Mouse (Mus musculus) myocyte (in vitro differentiated cells): ENCODE data around the gene Hist1h4a. TPM values are rescaled to one million over a fixed set of nuclear protein-coding genes. Genes with fewer than 3 reads are reported as not detected.

Experiments used
- H3K27me3 ChIP-seq: one replicate; pipeline ENCODE4 v1.6.1; 2011; ENCODE audit not compliant: control insufficient read depth, insufficient read depth, insufficient read length
- H3K36me3 ChIP-seq: one replicate; pipeline ENCODE4 v1.6.1; 2011; ENCODE audit not compliant: control insufficient read depth, insufficient read depth
- H3K4me2 ChIP-seq: one replicate; pipeline ENCODE4 v1.6.1; 2011; ENCODE audit warnings: low read depth, control low read depth
- H3K4me3 ChIP-seq: one replicate; pipeline ENCODE4 v1.5.1; 2011; ENCODE audit warnings: mild to moderate bottlenecking, control low read depth, moderate library complexity
- H3K79me2 ChIP-seq: one replicate; pipeline ENCODE4 v1.6.1; 2011; ENCODE audit not compliant: control insufficient read depth, insufficient read depth
- H3ac ChIP-seq: one replicate; pipeline ENCODE4 v1.6.1; 2011; ENCODE audit not compliant: control insufficient read depth, insufficient read length
- CEBPB ChIP-seq: IDR thresholded peaks from 2 replicates; pipeline ENCODE4 v1.6.1; 2011; ENCODE audit warnings: mild to moderate bottlenecking, moderate library complexity; ENCODE audit not compliant: poor library complexity, insufficient read depth, severe bottlenecking
- E2F4 ChIP-seq: IDR thresholded peaks from one replicate; pipeline ENCODE4 v1.6.1; 2011; ENCODE audit warnings: mild to moderate bottlenecking, control low read depth, moderate library complexity; ENCODE audit not compliant: insufficient read depth
- MAX ChIP-seq: IDR thresholded peaks from one replicate; pipeline ENCODE4 v1.6.1; 2011; ENCODE audit warnings: low read depth, mild to moderate bottlenecking, control low read depth
- MYOD1 ChIP-seq, 3 experiments: IDR thresholded peaks; one replicate each; pipeline ENCODE4 v1.6.1; 2011; ENCODE audit warnings: control low read depth in 2 of 3, low read depth in 2 of 3, mild to moderate bottlenecking in 2 of 3, moderate library complexity in 1 of 3; ENCODE audit not compliant: insufficient read length in 2 of 3, control insufficient read depth in 1 of 3
- MYOG ChIP-seq, 3 experiments: IDR thresholded peaks; one replicate each; pipeline ENCODE4 v1.6.1; 2011; ENCODE audit warnings: control low read depth in 2 of 3, low read depth in 2 of 3, mild to moderate bottlenecking in 2 of 3; ENCODE audit not compliant: insufficient read length in 2 of 3, control insufficient read depth in 1 of 3, insufficient read depth in 1 of 3
- POLR2A ChIP-seq: IDR thresholded peaks from one replicate; pipeline ENCODE4 v1.6.1; 2011; ENCODE audit warnings: low read depth, mild to moderate bottlenecking, control low read depth, moderate library complexity; ENCODE audit not compliant: insufficient read length
- POLR2AphosphoS2 ChIP-seq: IDR thresholded peaks from one replicate; pipeline ENCODE4 v1.6.1; 2011; ENCODE audit warnings: low read depth, control low read depth; ENCODE audit not compliant: insufficient read length
- REST ChIP-seq: IDR thresholded peaks from one replicate; pipeline ENCODE4 v1.6.1; 2011; ENCODE audit warnings: mild to moderate bottlenecking, control low read depth, moderate library complexity; ENCODE audit not compliant: insufficient read depth, insufficient read length
- SRF ChIP-seq: IDR thresholded peaks from one replicate; pipeline ENCODE4 v1.6.1; 2011; ENCODE audit warnings: low read depth; ENCODE audit not compliant: control insufficient read depth, insufficient read length
- TCF12 ChIP-seq: IDR thresholded peaks from one replicate; pipeline ENCODE4 v1.6.1; 2011; ENCODE audit warnings: mild to moderate bottlenecking, control low read depth; ENCODE audit not compliant: poor library complexity, insufficient read depth, severe bottlenecking
- TCF3 ChIP-seq: IDR thresholded peaks from one replicate; pipeline ENCODE4 v1.6.1; 2011; ENCODE audit warnings: low read depth, control low read depth; ENCODE audit not compliant: insufficient read length
- USF1 ChIP-seq: IDR thresholded peaks from one replicate; pipeline ENCODE4 v1.6.1; 2011; ENCODE audit warnings: low read depth, mild to moderate bottlenecking, control low read depth, moderate library complexity
- polyA plus RNA-seq: library from polyadenylated mRNA; unstranded; fragments of >200 nt; fragmentation: generic; extraction: Trizol; gene quantifications from one replicate; pipeline ENCODE4 v1.2.1, GENCODE M21; 2012; ENCODE audit warnings: missing spikeins

Gene Hist1h4a
- polyA plus RNA-seq, 1 experiment = 4.2 TPM

DNA sequence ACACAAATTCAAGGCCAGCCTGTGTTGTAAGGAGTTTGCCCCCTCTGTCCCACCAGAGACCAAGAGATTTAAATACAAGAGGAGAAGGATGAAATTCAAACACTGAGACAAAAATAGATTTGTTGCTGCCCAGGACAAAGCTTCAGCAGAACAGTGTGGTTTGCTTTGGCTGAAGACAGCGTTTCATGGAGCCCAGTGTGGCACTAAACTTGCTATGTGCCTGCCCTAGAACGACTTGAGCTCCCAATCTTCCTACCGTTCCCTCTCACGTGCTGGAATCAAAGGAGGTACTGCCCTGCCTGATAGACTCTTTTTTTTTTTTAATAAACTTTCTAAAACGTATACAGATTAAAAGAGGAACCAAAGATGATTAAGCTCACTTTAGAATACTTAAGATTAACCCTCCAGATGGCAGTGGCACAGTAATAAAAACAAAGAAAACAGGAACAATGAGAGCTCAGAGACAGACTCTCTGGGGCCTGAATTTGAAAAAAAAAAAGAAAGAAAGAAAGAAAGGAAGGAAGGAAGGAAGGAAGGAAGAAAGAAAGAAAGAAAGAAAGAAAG, 7.9 kb upstream of the Hist1h4a start:
- H3K36me3 ChIP-seq = no peaks in the 10 kb centered on the region
- H3K79me2 ChIP-seq = no peaks in the 10 kb centered on the region
- TF ChIP-seq POLR2AphosphoS2 (no peak), E2F4 (no peak), MYOD1 (IDR thresholded peaks at IDR 0.05; ENCODE audit: control insufficient read depth in 1 of 3, insufficient read length in 2 of 3, low read depth in 2 of 3) (no peak), REST (no peak), USF1 (no peak), SRF (no peak), MAX (no peak), TCF12 (no peak), TCF3 (no peak), POLR2A (no peak)
- H3K27me3 ChIP-seq = no peaks in the 10 kb centered on the region
- H3K4me2 ChIP-seq = no peak overlapping the region
- no peak overlapping the region for H3ac ChIP-seq
- no peak overlapping the region for H3K4me3 ChIP-seq

DNA sequence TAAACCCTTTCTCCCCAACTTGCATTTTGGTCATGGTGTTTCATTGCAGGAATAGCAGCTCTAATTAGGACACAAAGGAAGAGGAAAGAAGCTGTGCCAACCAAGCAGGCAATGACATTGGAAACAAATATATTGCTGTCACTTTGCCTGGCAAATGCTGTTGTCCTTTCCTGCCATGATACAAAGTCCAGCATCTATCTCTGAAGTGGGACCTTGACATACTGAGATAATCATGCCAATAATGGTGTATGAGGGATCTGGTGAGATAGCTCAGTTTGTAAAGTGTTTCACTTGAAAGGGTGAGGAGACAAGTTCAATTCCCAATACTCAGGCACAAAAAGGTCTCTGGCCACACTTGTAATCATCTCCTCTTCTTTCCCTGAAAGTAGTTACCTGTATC, 5.7 kb upstream of the Hist1h4a start:
- no peak overlapping the region for H3ac ChIP-seq
- H3K4me2 ChIP-seq = no peak overlapping the region
- H3K27me3 ChIP-seq = no peaks in the 10 kb centered on the region
- H3K4me3 ChIP-seq = no peak overlapping the region
- no peaks in the 10 kb centered on the region for H3K36me3 ChIP-seq
- no peaks in the 10 kb centered on the region for H3K79me2 ChIP-seq
- TF ChIP-seq POLR2AphosphoS2 (no peak), CEBPB (no peak), POLR2A (no peak), E2F4 (no peak), MAX (no peak), MYOD1 (IDR thresholded peaks at IDR 0.05; ENCODE audit: control insufficient read depth in 1 of 3, insufficient read length in 2 of 3, low read depth in 2 of 3) (no peak), TCF3 (no peak), USF1 (no peak), MYOG (IDR thresholded peaks at IDR 0.05; ENCODE audit: control insufficient read depth in 1 of 3, insufficient read depth in 1 of 3, insufficient read length in 2 of 3, low read depth in 2 of 3) (no peak), SRF (no peak), TCF12 (no peak), REST (no peak)

DNA sequence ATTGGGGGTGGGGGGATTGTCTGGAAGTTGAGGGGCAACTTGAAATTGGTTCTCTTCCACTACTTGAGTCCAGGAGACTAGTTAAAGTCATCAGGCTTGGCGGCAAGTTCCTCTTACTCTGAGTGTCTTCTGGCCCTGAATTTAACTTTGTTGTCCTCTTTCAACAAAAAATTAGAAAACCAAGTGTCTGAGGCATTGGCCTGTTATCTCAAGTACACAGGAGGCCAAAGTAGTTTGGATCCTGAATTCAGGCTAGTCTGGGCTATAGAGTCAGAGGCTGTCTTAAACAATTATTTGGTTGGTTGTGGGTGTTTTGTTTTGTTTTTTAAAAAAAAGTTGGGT, 4.1 kb upstream of the Hist1h4a start:
- H3K4me3 ChIP-seq = peak overlapping the region; percentile 29
- no peak overlapping the region for H3K4me2 ChIP-seq
- H3K79me2 ChIP-seq = no peaks in the 10 kb centered on the region
- no peak for TF ChIP-seq CEBPB
- TF ChIP-seq MAX = no peak
- no peak for TF ChIP-seq POLR2AphosphoS2
- no peak for TF ChIP-seq MYOD1 (IDR thresholded peaks at IDR 0.05; ENCODE audit: control insufficient read depth in 1 of 3, insufficient read length in 2 of 3, low read depth in 2 of 3)
- no peak for TF ChIP-seq USF1
- no peak for TF ChIP-seq TCF3
- no peak for TF ChIP-seq E2F4
- TF ChIP-seq POLR2A = no peak
- TF ChIP-seq REST = no peak
- TF ChIP-seq TCF12 = no peak
- TF ChIP-seq MYOG (IDR thresholded peaks at IDR 0.05; ENCODE audit: control insufficient read depth in 1 of 3, insufficient read depth in 1 of 3, insufficient read length in 2 of 3, low read depth in 2 of 3) = no peak
- TF ChIP-seq SRF = no peak
- H3K27me3 ChIP-seq = no peaks in the 10 kb centered on the region
- H3K36me3 ChIP-seq = no peaks in the 10 kb centered on the region
- H3ac ChIP-seq = no peak overlapping the region

DNA sequence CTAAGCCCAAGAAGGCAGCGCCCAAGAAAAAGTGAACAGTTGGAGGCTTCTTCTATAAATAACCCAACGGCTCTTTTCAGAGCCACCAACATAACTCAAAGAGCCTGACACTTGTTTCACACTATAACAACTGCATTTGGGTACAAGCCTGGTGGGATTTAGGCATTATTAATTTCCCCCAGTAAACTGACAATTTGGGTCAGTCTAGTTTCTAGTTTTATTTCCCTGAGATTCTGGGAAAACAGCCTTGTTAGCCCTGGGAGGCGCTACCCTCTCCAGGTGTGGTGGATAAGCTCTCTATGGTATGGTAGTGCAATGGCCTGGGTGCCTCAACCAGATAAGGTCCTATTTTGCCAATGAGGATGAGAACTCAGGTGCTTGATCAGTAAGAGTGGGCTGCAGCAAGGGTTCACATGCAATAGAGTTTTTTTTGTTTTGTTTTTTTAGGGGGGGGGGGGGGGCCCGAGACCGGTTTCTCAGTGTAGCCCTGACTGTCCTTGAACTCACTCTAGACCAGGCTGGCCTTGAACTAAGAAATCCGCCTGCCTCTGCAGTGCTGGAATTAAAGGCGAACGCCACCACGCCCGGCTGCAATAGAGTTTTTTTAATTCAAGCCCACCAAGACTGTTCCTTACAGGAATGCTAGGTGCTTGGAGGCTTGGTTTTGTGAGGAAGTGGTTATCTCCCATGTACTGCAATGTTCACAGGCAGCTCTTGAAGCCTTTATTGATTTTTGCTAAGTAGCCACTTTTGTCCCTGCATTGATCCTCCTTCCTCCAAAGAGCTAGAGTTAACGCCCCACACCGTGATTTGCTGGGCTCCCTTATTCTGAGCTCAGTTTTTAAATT, 3.5 kb upstream of the Hist1h4a start:
- TF ChIP-seq MYOG (IDR thresholded peaks at IDR 0.05; ENCODE audit: control insufficient read depth in 1 of 3, insufficient read depth in 1 of 3, insufficient read length in 2 of 3, low read depth in 2 of 3) = no peak
- TF ChIP-seq TCF12 = no peak
- no peak for TF ChIP-seq SRF
- no peak for TF ChIP-seq CEBPB
- TF ChIP-seq POLR2AphosphoS2 = peak; percentile 67
- no peak for TF ChIP-seq TCF3
- no peak for TF ChIP-seq USF1
- no peak for TF ChIP-seq MAX
- no peak for TF ChIP-seq REST
- TF ChIP-seq E2F4 = no peak
- TF ChIP-seq POLR2A = peak; percentile 6
- no peak for TF ChIP-seq MYOD1 (IDR thresholded peaks at IDR 0.05; ENCODE audit: control insufficient read depth in 1 of 3, insufficient read length in 2 of 3, low read depth in 2 of 3)
- Histone ChIP-seq H3K4me2 (peak overlapping the region; percentile 100), H3K36me3 (no peaks in the 10 kb centered on the region), H3K79me2 (no peaks in the 10 kb centered on the region), H3K27me3 (no peaks in the 10 kb centered on the region), H3ac (no peak overlapping the region), H3K4me3 (peak overlapping the region; percentile 29)
